Mouse (Mus musculus): ENCODE results near the gene Espnl. TPM values are rescaled to one million over a fixed set of nuclear protein-coding genes. Genes with fewer than 3 reads are reported as not detected.
A peak's percentile ranks its signal among the peaks of the same experiment; 100 is the strongest.

Gene Espnl
- polyA plus RNA-seq, 1 experiment: 0.07 TPM

- DNase-seq (ENCODE audit: low read depth): no peak
Measured at GRCm38 (mm10) chr1:91317656-91318055, 4.2 kb upstream of the Espnl start.

GRCm38 (mm10) chr1:91324646-91325045 is 2.8 kb downstream of the Espnl start:
- no peak for DNase-seq (ENCODE audit: low read depth)

- no peak for DNase-seq (ENCODE audit: low read depth)
Measured at GRCm38 (mm10) chr1:91325488-91326042, 3.7 kb downstream of the Espnl start.

GRCm38 (mm10) chr1:91332102-91332501 is 10.2 kb downstream of the Espnl start:
- no peak for DNase-seq (ENCODE audit: low read depth)

- no peak for DNase-seq (ENCODE audit: low read depth)
Measured at GRCm38 (mm10) chr1:91333582-91333981, 11.7 kb downstream of the Espnl start.

GRCm38 (mm10) chr1:91337355-91337754 is 15.5 kb downstream of the Espnl start:
- DNase-seq (ENCODE audit: low read depth): no peak

- DNase-seq (ENCODE audit: low read depth): no peak
Measured at GRCm38 (mm10) chr1:91344001-91344400, 22.1 kb downstream of the Espnl start.

GRCm38 (mm10) chr1:91344921-91345685 is 23.2 kb downstream of the Espnl start:
- DNase-seq (ENCODE audit: low read depth): no peak

GRCm38 (mm10) chr1:91346892-91347291 is 25.0 kb downstream of the Espnl start:
- DNase-seq (ENCODE audit: low read depth): no peak

GRCm38 (mm10) chr1:91350841-91351240 is 29.0 kb downstream of the Espnl start, which contains the start of gene Klhl30:
Gene Klhl30 (plus strand): TSS chr1:91351016.
- DNase-seq (ENCODE audit: low read depth): no peak

- no peak for DNase-seq (ENCODE audit: low read depth)
Measured at GRCm38 (mm10) chr1:91351249-91351648, 29.4 kb downstream of the Espnl start.

GRCm38 (mm10) chr1:91352277-91352676 is 30.4 kb downstream of the Espnl start:
- DNase-seq (ENCODE audit: low read depth): no peak

GRCm38 (mm10) chr1:91356105-91356504 is 34.2 kb downstream of the Espnl start:
- no peak for DNase-seq (ENCODE audit: low read depth)

- DNase-seq (ENCODE audit: low read depth): no peak
Measured at GRCm38 (mm10) chr1:91362113-91362512, 40.2 kb downstream of the Espnl start.

GRCm38 (mm10) chr1:91364822-91365644 is 43.2 kb downstream of the Espnl start:
- DNase-seq (ENCODE audit: low read depth): no peak

- no peak for DNase-seq (ENCODE audit: low read depth)
Measured at GRCm38 (mm10) chr1:91365816-91366214, 43.9 kb downstream of the Espnl start.

GRCm38 (mm10) chr1:91366215-91367108 is 44.6 kb downstream of the Espnl start, which contains the start of gene Erfe:
Gene Erfe (plus strand): TSS chr1:91366430.
- peak; percentile 13 for DNase-seq (ENCODE audit: low read depth)

- no peak for DNase-seq (ENCODE audit: low read depth)
Measured at GRCm38 (mm10) chr1:91367295-91367694, 45.4 kb downstream of the Espnl start.

- no peak for DNase-seq (ENCODE audit: low read depth)
Measured at GRCm38 (mm10) chr1:91369408-91369807, 47.5 kb downstream of the Espnl start.

- DNase-seq (ENCODE audit: low read depth): no peak
Measured at GRCm38 (mm10) chr1:91370055-91370454, 48.2 kb downstream of the Espnl start.

GRCm38 (mm10) chr1:91373414-91373835 is 51.5 kb downstream of the Espnl start:
- DNase-seq (ENCODE audit: low read depth): no peak

Measured in gonadal fat pad, adult 2 months (tissue).